Mouse (Mus musculus) C2C12 (cell line): ENCODE measurements around the gene Trim67. TPM values are rescaled to one million over a fixed set of nuclear protein-coding genes. Genes with fewer than 3 reads are reported as not detected.
A peak's percentile ranks its signal among the peaks of the same experiment; 100 is the strongest.

Experiments used
- H3K27me3 ChIP-seq: one replicate; pipeline ENCODE4 v1.6.1; 2011; ENCODE audit not compliant: control insufficient read depth, insufficient read depth, insufficient read length
- H3K36me3 ChIP-seq: one replicate; pipeline ENCODE4 v1.6.1; 2011; ENCODE audit not compliant: control insufficient read depth, insufficient read depth
- H3K4me3 ChIP-seq: one replicate; pipeline ENCODE4 v1.5.1; 2011; ENCODE audit warnings: mild to moderate bottlenecking, control low read depth; ENCODE audit not compliant: poor library complexity, insufficient read depth, severe bottlenecking
- H3K79me2 ChIP-seq: one replicate; pipeline ENCODE4 v1.6.1; 2011; ENCODE audit not compliant: control insufficient read depth, insufficient read depth
- H3K79me3 ChIP-seq: one replicate; pipeline ENCODE4 v1.6.1; 2011; ENCODE audit warnings: low read depth, control low read depth
- H3ac ChIP-seq: one replicate; pipeline ENCODE3; 2011; ENCODE audit warnings: low read depth; ENCODE audit not compliant: control insufficient read depth, insufficient read length
- CEBPB ChIP-seq: IDR thresholded peaks from one replicate; pipeline ENCODE4 v1.6.1; 2011; ENCODE audit warnings: low read depth, mild to moderate bottlenecking, control low read depth, moderate library complexity
- CTCF ChIP-seq: IDR thresholded peaks from one replicate; pipeline ENCODE4 v1.5.1; 2011; ENCODE audit not compliant: control insufficient read depth, insufficient read depth, insufficient read length
- FOSL1 ChIP-seq: IDR thresholded peaks from one replicate; pipeline ENCODE4 v1.8.0; 2011; ENCODE audit warnings: mild to moderate bottlenecking, low read length; ENCODE audit not compliant: poor library complexity, insufficient read depth, severe bottlenecking
- MAX ChIP-seq: IDR thresholded peaks from one replicate; pipeline ENCODE4 v1.6.1; 2011; ENCODE audit warnings: mild to moderate bottlenecking, control low read depth
- MYOD1 ChIP-seq: IDR thresholded peaks from one replicate; pipeline ENCODE4 v1.6.1; 2011; ENCODE audit warnings: low read depth; ENCODE audit not compliant: control insufficient read depth, insufficient read length
- MYOG ChIP-seq: IDR thresholded peaks from one replicate; pipeline ENCODE4 v1.6.1; 2011; ENCODE audit not compliant: control insufficient read depth, insufficient read length; ENCODE audit errors: extremely low read depth
- USF1 ChIP-seq: IDR thresholded peaks from one replicate; pipeline ENCODE4 v1.6.1; 2011; ENCODE audit warnings: low read depth, mild to moderate bottlenecking, control low read depth, moderate library complexity
- polyA plus RNA-seq: library from polyadenylated mRNA; unstranded; fragments of >200 nt; fragmentation: generic; extraction: Trizol; gene quantifications from one replicate; pipeline ENCODE4 v1.2.1, GENCODE M21; 2012; ENCODE audit warnings: missing spikeins

The Trim67 gene
- polyA plus RNA-seq, 1 experiment, result not detected

GRCm38 (mm10) chr8:124790676-124791075, 2.2 kb upstream of the Trim67 start:
- Histone ChIP-seq H3K36me3 (no peaks in the 10 kb centered on the region), H3K27me3 (peaks cover 51% of the 10 kb centered on the region)

DNA sequence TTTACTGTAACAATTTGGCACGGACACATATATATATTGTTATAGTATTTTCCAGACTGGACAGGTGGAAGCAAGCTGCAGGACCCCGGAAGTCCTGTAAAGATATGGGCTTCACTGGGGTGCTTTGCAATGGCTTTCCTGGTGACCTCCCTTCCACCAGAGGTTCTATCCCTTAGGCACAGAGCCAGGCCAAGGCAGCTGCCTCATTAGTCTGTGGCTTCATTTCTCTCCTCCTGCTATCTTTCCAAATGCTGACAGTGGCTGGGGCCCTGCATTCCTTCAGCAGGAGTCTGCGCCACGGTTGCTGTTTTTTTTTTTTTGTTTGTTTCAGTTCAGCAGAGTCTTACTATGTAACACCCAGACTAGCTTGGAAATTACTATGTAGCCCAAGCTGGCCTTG, 1.1 kb upstream of the Trim67 start:
- Histone ChIP-seq H3K79me2 (no peaks in the 10 kb centered on the region), H3K79me3 (no peaks in the 10 kb centered on the region), H3K27me3 (peaks cover 57% of the 10 kb centered on the region), H3ac (no peak overlapping the region), H3K4me3 (no peak overlapping the region), H3K36me3 (no peaks in the 10 kb centered on the region)
- no peak for TF ChIP-seq USF1
- TF ChIP-seq MAX, result no peak
- TF ChIP-seq CTCF, result no peak
- TF ChIP-seq FOSL1, result no peak
- no peak for TF ChIP-seq MYOG
- TF ChIP-seq MYOD1, result no peak
- no peak for TF ChIP-seq CEBPB

More at GRCm38 (mm10) chr8:124790676-124791075, 2.2 kb upstream of the Trim67 start:
- Histone ChIP-seq H3K4me3 (peak overlapping the region; percentile 11), H3ac (no peak overlapping the region), H3K79me2 (no peaks in the 10 kb centered on the region), H3K79me3 (no peaks in the 10 kb centered on the region)
- no peak for TF ChIP-seq CEBPB
- no peak for TF ChIP-seq MAX
- TF ChIP-seq USF1, result no peak
- no peak for TF ChIP-seq FOSL1
- TF ChIP-seq MYOD1, result no peak
- no peak for TF ChIP-seq CTCF
- no peak for TF ChIP-seq MYOG

GRCm38 (mm10) chr8:124792186-124792585, 706 bp upstream of the Trim67 start:
- Histone ChIP-seq H3K36me3 (no peaks in the 10 kb centered on the region), H3K79me2 (no peaks in the 10 kb centered on the region), H3ac (no peak overlapping the region), H3K4me3 (no peak overlapping the region), H3K79me3 (no peaks in the 10 kb centered on the region), H3K27me3 (peaks cover 58% of the 10 kb centered on the region)
- TF ChIP-seq MAX, result no peak

DNA sequence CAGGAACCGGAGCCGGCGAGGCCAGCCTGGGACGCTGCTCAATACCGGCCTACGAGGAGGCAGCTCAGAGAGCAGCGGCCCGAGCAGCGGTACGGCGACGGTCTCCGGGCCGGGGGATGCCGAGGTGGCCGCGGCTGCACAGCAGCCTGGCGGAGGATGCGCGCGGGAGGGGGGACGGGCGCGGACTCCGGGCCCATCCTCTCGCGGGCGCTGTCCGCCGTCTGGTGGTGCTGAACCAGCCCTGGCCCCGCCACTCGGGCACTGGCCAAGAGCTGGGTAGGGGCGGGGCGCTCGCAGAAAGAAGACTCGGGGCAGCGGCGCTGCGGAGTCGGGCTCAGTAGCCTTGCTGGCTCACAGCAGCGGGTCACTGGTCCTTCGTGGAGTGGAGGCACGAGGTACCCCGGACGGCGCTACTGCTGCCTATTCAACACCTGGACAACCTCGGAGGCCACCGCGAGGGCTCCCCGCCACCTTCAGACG, 320 bp downstream of the Trim67 start:
- TF ChIP-seq MYOD1, result no peak
- no peak for TF ChIP-seq USF1
- no peak for TF ChIP-seq MAX
- TF ChIP-seq FOSL1, result no peak
- no peak for TF ChIP-seq MYOG
- no peak for TF ChIP-seq CTCF
- TF ChIP-seq CEBPB, result no peak
- H3K4me3 ChIP-seq, result no peak overlapping the region
- peak overlapping the region; percentile 46 for H3ac ChIP-seq

GRCm38 (mm10) chr8:124793661-124794485, 981 bp downstream of the Trim67 start:
- Histone ChIP-seq H3K79me2 (no peaks in the 10 kb centered on the region), H3K4me3 (no peak overlapping the region), H3ac (no peak overlapping the region), H3K27me3 (peaks cover 61% of the 10 kb centered on the region), H3K36me3 (no peaks in the 10 kb centered on the region), H3K79me3 (no peaks in the 10 kb centered on the region)
- TF ChIP-seq MAX (no peak), FOSL1 (no peak), MYOG (no peak), CTCF (no peak)

More for the DNA sequence above, 320 bp downstream of the Trim67 start:
- Histone ChIP-seq H3K79me3 (no peaks in the 10 kb centered on the region), H3K36me3 (no peaks in the 10 kb centered on the region), H3K79me2 (no peaks in the 10 kb centered on the region), H3K27me3 (peaks cover 58% of the 10 kb centered on the region)

- no peaks in the 10 kb centered on the region for H3K36me3 ChIP-seq
- no peak overlapping the region for H3ac ChIP-seq
- no peak for TF ChIP-seq MYOD1
- TF ChIP-seq CTCF, result no peak
- TF ChIP-seq MYOG, result no peak
- TF ChIP-seq FOSL1, result no peak
- no peak for TF ChIP-seq USF1
- TF ChIP-seq CEBPB, result no peak
- TF ChIP-seq MAX, result no peak
- H3K79me3 ChIP-seq, result no peaks in the 10 kb centered on the region
- peaks cover 59% of the 10 kb centered on the region for H3K27me3 ChIP-seq
- H3K4me3 ChIP-seq, result no peak overlapping the region
- no peaks in the 10 kb centered on the region for H3K79me2 ChIP-seq
Observed at GRCm38 (mm10) chr8:124794486-124794780, 1.5 kb downstream of the Trim67 start.
